Mouse (Mus musculus) thymus, adult 2 months (tissue): Measurements from ENCODE around the gene Aamdc.

Source experiments
- CTCF ChIP-seq: fragments of 200-500 bp; IDR thresholded peaks from 2 replicates; pipeline ENCODE4 v1.5.1; 2012; ENCODE audit warnings: mild to moderate bottlenecking, control low read depth, low read length, moderate library complexity, borderline replicate concordance; ENCODE audit not compliant: control insufficient read depth, poor library complexity, insufficient read depth; ENCODE audit errors: extremely low read depth
- POLR2A ChIP-seq: fragments of 200-500 bp; IDR thresholded peaks from 2 replicates; pipeline ENCODE4 v1.6.1; 2012; ENCODE audit warnings: mild to moderate bottlenecking, low read length, control low read depth, moderate library complexity; ENCODE audit not compliant: control insufficient read depth, poor library complexity, insufficient read depth; ENCODE audit errors: extremely low read depth

GRCm38 (mm10) chr7:97588506-97588905 lies 9.2 kb upstream of the Aamdc start:
- TF ChIP-seq POLR2A: no peak
- TF ChIP-seq CTCF: no peak
